Mouse (Mus musculus) hindbrain, embryonic 11.5 days (tissue): ENCODE results near the gene Slc35b3. TPM values are rescaled to one million over a fixed set of nuclear protein-coding genes. Genes with fewer than 3 reads are reported as not detected.
A peak's percentile ranks its signal among the peaks of the same experiment; 100 is the strongest.

Experiments used
- ATAC-seq: fragments of 200-750 bp; cut with Nextera tagmentation; 2 replicates; pipeline ENCODE4 v1.8.0; 2017; ENCODE audit warnings: mild to moderate bottlenecking, moderate TSS enrichment, moderate library complexity; ENCODE audit not compliant: low FRiP score
- DNase-seq: peaks from one replicate; pipeline ENCODE4 v3.0.0-alpha.2; 2015; ENCODE audit warnings: low spot score
- H3K27ac ChIP-seq: fragments of 300-500 bp; sonication (generic); 2 replicates; pipeline ENCODE4 v1.5.1; 2014; ENCODE audit warnings: mild to moderate bottlenecking, low read depth, low read length
- H3K27me3 ChIP-seq: fragments of 300-500 bp; sonication (generic); 2 replicates; pipeline ENCODE4 v1.6.1; 2014; ENCODE audit warnings: mild to moderate bottlenecking, low read length, moderate library complexity, mixed read lengths; ENCODE audit not compliant: control insufficient read depth, insufficient read depth
- H3K36me3 ChIP-seq: fragments of 300-500 bp; sonication (generic); 2 replicates; pipeline ENCODE4 v1.6.1; 2014; ENCODE audit warnings: mild to moderate bottlenecking, low read length, moderate library complexity, mixed read lengths; ENCODE audit not compliant: control insufficient read depth, insufficient read depth
- H3K4me1 ChIP-seq: fragments of 300-500 bp; sonication (generic); replicated peaks from 2 replicates; pipeline ENCODE4 v1.6.1; 2014; ENCODE audit warnings: low read length, mixed read lengths; ENCODE audit not compliant: control insufficient read depth, insufficient read depth
- H3K4me2 ChIP-seq: fragments of 300-500 bp; sonication (generic); replicated peaks from 2 replicates; pipeline ENCODE4 v1.6.1; 2014; ENCODE audit warnings: mild to moderate bottlenecking, low read depth, low read length
- H3K4me3 ChIP-seq: fragments of 300-500 bp; sonication (generic); 2 replicates; pipeline ENCODE4 v1.5.1; 2014; ENCODE audit warnings: low read depth, low read length
- H3K9ac ChIP-seq: fragments of 300-500 bp; sonication (generic); 2 replicates; pipeline ENCODE4 v1.6.1; 2014; ENCODE audit warnings: low read depth, low read length
- H3K9me3 ChIP-seq: fragments of 300-500 bp; sonication (generic); 2 replicates; pipeline ENCODE4 v1.6.1; 2016; ENCODE audit warnings: low read length; ENCODE audit not compliant: control insufficient read depth
- WGBS: fragments of 180-500 bp; shearing (Covaris S2); extraction: QIAGEN DNeasy Blood & Tissue Kit; methylation state at CpG from one replicate; pipeline ENCODE4 v1.1.7; 2014; 5-methylcytosine and 5-hydroxymethylcytosine counted together
- polyA plus RNA-seq: library from polyadenylated mRNA; unstranded; fragments of >200 nt; fragmentation: Nextera tagmentation; extraction: Ambion mirVana; gene quantifications from 2 replicates; pipeline ENCODE4 v1.2.1, GENCODE M21; 2014

Slc35b3 gene
- 31.7 and 35.1 TPM in 2 replicates for polyA plus RNA-seq

DNA sequence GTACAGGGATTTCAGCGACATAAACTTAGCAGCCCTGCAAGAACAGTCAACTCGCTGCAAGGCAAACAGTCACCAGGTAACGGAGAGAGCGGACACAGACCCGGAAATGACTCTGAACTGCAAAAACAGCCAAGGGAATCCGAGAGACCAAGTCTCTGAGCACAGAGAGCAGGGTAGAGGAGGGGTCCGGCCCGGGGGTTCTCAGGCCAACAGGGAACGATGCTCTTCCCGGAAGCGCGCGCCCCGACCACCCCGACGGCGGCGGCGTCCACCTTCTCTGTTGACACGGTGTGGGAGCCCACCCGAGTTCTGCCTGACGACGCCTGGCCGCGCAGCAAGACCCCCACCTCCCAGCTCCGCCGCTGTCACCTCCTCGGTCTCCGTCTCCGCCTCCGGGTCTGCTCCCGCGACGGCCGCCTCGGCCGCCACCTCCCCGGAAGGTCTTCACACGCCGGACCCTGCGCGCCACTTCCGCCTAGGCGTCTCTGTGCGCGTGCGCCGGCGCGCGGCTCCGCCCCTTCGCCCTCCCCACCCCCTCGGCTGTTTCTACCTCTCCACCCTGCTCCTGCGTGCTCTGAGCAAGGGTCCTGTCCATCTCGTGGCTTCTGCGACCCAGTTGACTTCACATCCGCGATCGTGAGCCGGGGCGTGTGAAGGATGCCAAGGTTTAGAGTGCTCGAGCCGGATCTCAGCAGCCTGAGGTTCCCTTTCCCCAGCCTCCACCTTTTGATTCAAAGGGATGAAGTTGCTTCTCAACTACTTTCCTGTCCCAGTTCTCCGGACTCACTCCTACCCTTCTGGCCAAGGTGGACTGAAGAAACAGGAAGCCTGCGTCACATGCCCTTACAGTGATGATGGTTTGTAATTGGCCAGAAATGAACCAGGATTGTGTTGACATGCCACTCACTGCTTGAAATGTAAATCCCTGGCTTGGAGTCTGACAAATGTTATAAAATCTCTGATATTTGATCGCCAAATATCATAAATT is at the start of gene Slc35b3:
TSS of gene Slc35b3 (minus strand) at position 813 of the 988 bp plus-strand sequence.
- H3K4me2 ChIP-seq = peak within 1 kb of the TSS; percentile 66
- 2% methylated on average over 67 of the region's 67 CpGs for WGBS

DNA sequence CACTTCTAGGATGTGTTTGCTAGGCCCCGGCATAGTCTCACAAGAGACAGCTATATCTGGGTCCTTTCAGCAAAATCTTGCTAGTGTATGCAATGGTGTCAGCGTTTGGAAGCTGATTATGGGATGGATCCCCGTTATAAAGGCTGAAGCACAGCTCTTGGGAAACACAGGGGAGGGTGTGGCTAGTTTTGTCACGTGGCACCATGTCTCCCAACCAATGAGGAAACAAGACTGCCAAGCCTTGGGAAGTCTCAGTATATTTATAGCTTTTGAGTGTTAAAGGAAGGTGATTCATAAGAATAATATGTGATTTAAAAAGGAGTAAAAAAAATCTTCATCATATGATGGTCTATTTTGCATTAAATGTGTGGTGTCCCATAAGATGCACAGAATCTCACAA is 49.6 kb upstream of the Slc35b3 start:
- ATAC-seq (no peak), DNase-seq (no peak)
- H3K4me3 ChIP-seq = no peak overlapping the region
- H3K9ac ChIP-seq = no peak overlapping the region
- no peaks in the 10 kb centered on the region for H3K9me3 ChIP-seq
- WGBS = 85% methylated on average over 4 of the region's 4 CpGs
- no peaks in the 10 kb centered on the region for H3K36me3 ChIP-seq
- no peak overlapping the region for H3K27ac ChIP-seq
- H3K4me1 ChIP-seq = no peaks in the 10 kb centered on the region
- H3K4me2 ChIP-seq = no peak overlapping the region
- no peaks in the 10 kb centered on the region for H3K27me3 ChIP-seq

More for the DNA sequence above, at the start of gene Slc35b3:
- ATAC-seq (peak; percentile 99), DNase-seq (peak; percentile 90)
- Histone ChIP-seq H3K27me3 (no peaks in the 10 kb centered on the region), H3K4me3 (peak within 1 kb of the TSS; percentile 86), H3K4me1 (no peaks in the 10 kb centered on the region), H3K36me3 (no peaks in the 10 kb centered on the region), H3K27ac (0 out of 2 replicates have a peak within 1 kb of the TSS, but pooled peaks have one; percentile 17), H3K9ac (peak within 1 kb of the TSS; percentile 83), H3K9me3 (no peaks in the 10 kb centered on the region)

DNA sequence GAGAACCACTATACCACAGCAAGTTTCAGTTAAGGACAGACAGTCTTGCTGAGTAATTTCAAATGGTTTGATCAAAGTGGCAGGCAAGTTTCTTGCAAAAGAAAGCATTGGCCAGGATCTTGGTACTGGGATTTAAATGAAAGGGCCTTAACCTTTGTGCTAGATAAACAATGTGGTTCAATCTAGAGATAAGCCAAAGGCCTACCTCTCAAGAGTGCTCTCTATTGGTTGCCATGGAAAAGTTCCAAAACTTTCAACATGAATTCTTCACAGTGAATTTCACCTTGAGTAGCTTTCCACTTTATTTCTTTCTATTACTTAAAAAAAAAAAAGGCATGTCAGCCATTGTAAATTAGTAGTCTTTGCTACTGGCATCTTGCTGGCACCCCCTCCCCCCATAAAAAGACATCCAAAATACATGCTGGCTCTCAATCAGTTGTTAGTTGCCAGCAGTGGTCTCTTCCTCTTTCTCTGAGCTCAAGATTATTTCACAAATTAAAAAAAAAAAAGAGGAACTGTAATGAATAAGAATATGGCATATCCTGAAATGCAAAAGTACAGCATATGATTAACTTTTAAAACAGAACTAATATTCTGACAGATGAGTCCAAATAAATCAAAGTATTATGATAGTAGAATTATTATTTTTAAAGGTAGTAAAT is 42.6 kb upstream of the Slc35b3 start:
- DNase-seq (no peak), ATAC-seq (no peak)
- H3K27ac ChIP-seq = no peak overlapping the region
- H3K9me3 ChIP-seq = no peaks in the 10 kb centered on the region
- no peak overlapping the region for H3K4me3 ChIP-seq
- H3K27me3 ChIP-seq = no peaks in the 10 kb centered on the region
- no peaks in the 10 kb centered on the region for H3K4me1 ChIP-seq
- H3K4me2 ChIP-seq = no peak overlapping the region
- no peaks in the 10 kb centered on the region for H3K36me3 ChIP-seq
- H3K9ac ChIP-seq = no peak overlapping the region

DNA sequence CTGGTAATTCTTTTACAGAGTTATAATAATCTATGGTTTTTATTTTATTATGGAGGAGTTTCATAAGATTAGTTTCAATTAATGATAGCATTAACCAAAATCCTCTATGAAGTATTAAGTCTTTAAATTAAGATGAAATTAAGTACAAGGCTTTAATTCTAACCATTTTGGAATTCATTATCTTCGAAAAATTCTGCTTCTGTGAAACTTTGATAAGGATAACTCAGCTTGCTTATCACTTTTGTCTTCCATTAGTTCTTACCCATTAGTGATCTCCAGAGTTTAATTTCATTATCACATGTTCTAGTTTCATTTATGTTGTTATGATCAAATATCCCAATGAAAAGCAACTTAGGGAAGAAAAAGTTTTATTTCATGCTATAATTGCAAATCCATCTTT is 41.7 kb upstream of the Slc35b3 start:
- no peak overlapping the region for H3K4me3 ChIP-seq
- no peaks in the 10 kb centered on the region for H3K4me1 ChIP-seq
- DNase-seq (no peak), ATAC-seq (no peak)
- H3K9me3 ChIP-seq = no peaks in the 10 kb centered on the region
- no peaks in the 10 kb centered on the region for H3K36me3 ChIP-seq
- 73% methylated on average over 1 of the region's 1 CpGs for WGBS
- no peak overlapping the region for H3K4me2 ChIP-seq
- H3K27ac ChIP-seq = no peak overlapping the region
- no peak overlapping the region for H3K9ac ChIP-seq
- no peaks in the 10 kb centered on the region for H3K27me3 ChIP-seq

DNA sequence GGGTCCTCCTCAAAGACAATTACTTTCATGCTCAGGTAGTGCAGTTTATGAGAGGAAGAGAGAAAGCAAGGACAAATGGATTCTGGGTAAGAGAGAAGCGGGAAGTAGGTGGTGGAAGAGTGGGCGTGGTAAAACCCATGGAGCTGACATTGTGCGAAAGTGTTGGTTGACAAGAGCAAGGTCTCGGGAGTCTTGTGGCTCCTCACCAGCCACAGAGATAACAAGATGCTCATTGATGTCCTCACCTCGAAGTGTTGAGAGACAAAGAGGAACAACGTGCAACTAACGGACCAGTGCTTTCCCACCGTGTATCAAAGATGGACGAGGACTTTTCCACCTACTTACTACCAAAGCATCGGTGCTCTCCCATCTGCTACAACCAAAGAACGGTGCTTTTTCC is 40.8 kb upstream of the Slc35b3 start:
- 93% methylated on average over 11 of the region's 11 CpGs for WGBS
- Histone ChIP-seq H3K27me3 (no peaks in the 10 kb centered on the region), H3K4me1 (no peaks in the 10 kb centered on the region), H3K9ac (no peak overlapping the region), H3K4me3 (no peak overlapping the region), H3K4me2 (no peak overlapping the region), H3K36me3 (no peaks in the 10 kb centered on the region), H3K9me3 (no peaks in the 10 kb centered on the region), H3K27ac (no peak overlapping the region)
- no peak for ATAC-seq
- no peak for DNase-seq

DNA sequence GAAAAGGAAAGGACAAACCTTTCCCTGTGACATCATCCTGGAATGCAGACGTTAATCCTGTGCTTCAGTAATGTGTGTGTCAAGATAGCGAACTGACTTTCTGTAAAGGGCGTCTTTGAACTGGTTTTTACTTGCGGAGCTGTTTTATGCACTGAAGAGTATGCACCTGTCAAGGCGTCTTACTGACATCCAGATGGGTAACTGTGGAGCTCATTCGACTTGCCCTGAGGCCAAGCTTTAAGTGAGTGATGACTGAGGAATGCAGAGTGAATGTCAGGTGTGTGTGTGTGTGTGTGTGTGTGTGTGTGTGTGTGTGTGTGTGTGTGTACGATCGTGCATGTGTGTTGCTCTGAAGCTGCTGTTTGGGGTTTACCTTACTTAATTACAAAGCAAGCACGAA is 38.3 kb upstream of the Slc35b3 start:
- 79% methylated on average over 9 of the region's 9 CpGs for WGBS
- Histone ChIP-seq H3K9me3 (no peaks in the 10 kb centered on the region), H3K9ac (no peak overlapping the region), H3K4me1 (no peaks in the 10 kb centered on the region), H3K27me3 (no peaks in the 10 kb centered on the region), H3K27ac (no peak overlapping the region), H3K36me3 (no peaks in the 10 kb centered on the region), H3K4me2 (no peak overlapping the region), H3K4me3 (no peak overlapping the region)
- ATAC-seq (no peak), DNase-seq (no peak)

DNA sequence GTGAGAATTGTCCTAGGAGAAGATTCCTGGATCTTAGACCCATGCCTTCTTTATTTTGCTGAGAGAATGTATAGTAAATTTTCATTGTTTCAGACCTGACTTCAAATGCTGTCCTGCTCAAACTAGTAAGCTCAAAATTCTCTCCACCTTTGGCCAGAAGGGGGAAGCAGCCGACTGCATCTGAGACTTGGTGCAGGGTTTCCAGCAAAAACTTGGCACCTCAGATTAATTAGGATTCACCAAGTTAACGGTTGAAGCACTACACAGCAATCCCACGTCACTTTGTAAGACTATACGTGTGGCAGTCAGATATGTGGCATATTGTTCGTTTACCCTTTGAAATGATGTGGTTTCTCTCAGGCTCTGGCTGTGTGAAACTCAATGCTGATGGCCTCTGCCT is 31.9 kb upstream of the Slc35b3 start:
- Histone ChIP-seq H3K9me3 (no peaks in the 10 kb centered on the region), H3K27ac (no peak overlapping the region), H3K9ac (no peak overlapping the region), H3K4me3 (no peak overlapping the region), H3K4me2 (no peak overlapping the region), H3K27me3 (no peaks in the 10 kb centered on the region), H3K36me3 (no peaks in the 10 kb centered on the region), H3K4me1 (no peaks in the 10 kb centered on the region)
- ATAC-seq (no peak), DNase-seq (peak; percentile 32)
- 29% methylated on average over 5 of the region's 5 CpGs for WGBS

DNA sequence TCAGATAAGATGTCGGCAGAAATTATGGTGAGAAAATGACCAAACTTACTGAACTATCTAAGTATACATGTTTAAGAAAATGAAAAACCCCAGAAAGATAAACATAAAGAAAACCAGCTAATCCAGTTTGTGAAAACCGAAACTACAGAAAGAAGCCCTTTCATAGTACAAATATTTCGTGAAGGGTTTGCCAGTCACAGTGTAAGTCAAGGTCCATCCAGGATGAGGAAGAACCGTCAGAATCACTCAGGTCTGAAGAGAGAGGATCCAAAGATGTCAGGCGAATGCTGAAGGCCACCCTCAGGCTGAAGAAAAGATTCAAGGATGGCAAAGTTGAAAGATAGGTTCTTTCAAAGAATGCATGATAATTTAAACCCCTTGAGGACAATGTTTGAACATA is 23.1 kb upstream of the Slc35b3 start:
- H3K4me3 ChIP-seq = no peak overlapping the region
- H3K27ac ChIP-seq = no peak overlapping the region
- H3K27me3 ChIP-seq = no peaks in the 10 kb centered on the region
- H3K4me2 ChIP-seq = no peak overlapping the region
- H3K36me3 ChIP-seq = no peaks in the 10 kb centered on the region
- no peaks in the 10 kb centered on the region for H3K4me1 ChIP-seq
- no peak overlapping the region for H3K9ac ChIP-seq
- no peak for ATAC-seq
- no peak for DNase-seq
- WGBS = 88% methylated on average over 5 of the region's 5 CpGs
- H3K9me3 ChIP-seq = no peaks in the 10 kb centered on the region
